Mouse (Mus musculus) forelimb bud, embryonic 11.5 days (tissue): ENCODE data around the gene Mt3.
A peak's percentile ranks its signal among the peaks of the same experiment; 100 is the strongest.
"Not testable (repeated sequence)": the region's sequence is repeated elsewhere in the genome, so short reads cannot be mapped to it uniquely, and the experiment has no call there.

ENCODE experiments used
- DNase-seq: peaks from one replicate; pipeline ENCODE4 v3.0.0-alpha.2; 2012; ENCODE audit warnings: low read depth, low spot score

Mt3 gene

GRCm38 (mm10) chr8:94150925-94151324 lies 1.5 kb upstream of the Mt3 start:
- DNase-seq, result no peak

GRCm38 (mm10) chr8:94153451-94153850 lies 1.0 kb downstream of the Mt3 start:
- no peak for DNase-seq

- DNase-seq, result no peak
Observed at GRCm38 (mm10) chr8:94154537-94154936, 2.1 kb downstream of the Mt3 start.

GRCm38 (mm10) chr8:94156092-94156491 lies 3.7 kb downstream of the Mt3 start:
- DNase-seq, result no peak

- not testable (repeated sequence) for DNase-seq
Observed at GRCm38 (mm10) chr8:94165772-94166171, 13.4 kb downstream of the Mt3 start.

GRCm38 (mm10) chr8:94167244-94167643 lies 14.8 kb downstream of the Mt3 start:
- peak; percentile 85 for DNase-seq

- no peak for DNase-seq
Observed at GRCm38 (mm10) chr8:94169547-94169946, 17.1 kb downstream of the Mt3 start.

- no peak for DNase-seq
Observed at GRCm38 (mm10) chr8:94171321-94171755, 18.9 kb downstream of the Mt3 start.

- DNase-seq, result no peak
Observed at GRCm38 (mm10) chr8:94172075-94172808, 19.8 kb downstream of the Mt3 start, which contains the start of gene Mt2. TSS of gene Mt2 (plus strand) at chr8:94172664.

GRCm38 (mm10) chr8:94172809-94173732 lies 20.7 kb downstream of the Mt3 start:
- DNase-seq, result no peak

- no peak for DNase-seq
Observed at GRCm38 (mm10) chr8:94173848-94174403, 21.5 kb downstream of the Mt3 start.

- DNase-seq, result no peak
Observed at GRCm38 (mm10) chr8:94174619-94175213, 22.3 kb downstream of the Mt3 start.

- no peak for DNase-seq
Observed at GRCm38 (mm10) chr8:94177716-94178390, 25.4 kb downstream of the Mt3 start.

- peak; percentile 66 for DNase-seq
Observed at GRCm38 (mm10) chr8:94178857-94179712, 26.7 kb downstream of the Mt3 start, which contains the start of gene Mt1. TSS of gene Mt1 (plus strand) at chr8:94179082.

- DNase-seq, result no peak
Observed at GRCm38 (mm10) chr8:94179713-94180560, 27.5 kb downstream of the Mt3 start.

GRCm38 (mm10) chr8:94180561-94180908 lies 28.1 kb downstream of the Mt3 start:
- no peak for DNase-seq

- no peak for DNase-seq
Observed at GRCm38 (mm10) chr8:94182055-94182929, 29.9 kb downstream of the Mt3 start.

GRCm38 (mm10) chr8:94183117-94183516 lies 30.7 kb downstream of the Mt3 start:
- no peak for DNase-seq
